Mouse (Mus musculus) liver, embryonic 14 days (tissue): ENCODE results near the gene Tepsin. TPM values are rescaled to one million over a fixed set of nuclear protein-coding genes. Genes with fewer than 3 reads are reported as not detected.

Experiments
- polyA plus RNA-seq: library from polyadenylated mRNA; depleted of rRNA; stranded (reverse); fragments of >200 nt; gene quantifications from 2 replicates; pipeline ENCODE4 v1.2.3, GENCODE M21; 2012; rRNA removed

The Tepsin gene
- 9.1 and 11.0 TPM in 2 replicates for polyA plus RNA-seq

GRCm38 (mm10) chr11:120098588-120099511, at the start of gene Tepsin, which contains the start of gene Ndufaf8:
TSS of gene Tepsin (minus strand) at chr11:120098731.
TSS of gene Ndufaf8 (plus strand) at chr11:120098928.

DNA sequence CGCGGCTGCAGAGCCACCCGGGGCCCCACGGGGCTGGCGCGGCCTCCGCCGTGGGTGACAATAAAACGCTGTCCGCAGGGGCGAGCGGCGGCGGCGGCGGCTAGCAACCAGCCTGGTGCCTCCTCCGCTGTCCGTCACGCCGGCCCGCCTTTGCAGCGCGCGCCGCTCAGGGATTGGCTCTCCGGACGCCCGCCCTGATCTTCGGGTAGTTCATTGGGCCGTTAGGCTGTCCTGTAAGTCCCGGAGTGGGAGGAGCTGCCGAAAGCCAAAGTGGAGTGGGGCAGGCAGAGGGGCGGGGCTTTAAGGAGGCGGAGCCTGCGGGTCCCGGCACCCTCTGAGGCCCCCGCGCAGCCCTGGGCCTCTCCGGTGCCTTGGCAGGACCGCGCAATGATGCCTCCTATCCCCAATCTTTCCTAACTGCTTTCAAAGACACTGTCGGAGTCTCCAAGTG, 11.8 kb downstream of the Tepsin start, which contains the start of gene Cep131:
Cep131 (minus strand) TSS at position 126 of the 451 bp plus-strand sequence.

DNA sequence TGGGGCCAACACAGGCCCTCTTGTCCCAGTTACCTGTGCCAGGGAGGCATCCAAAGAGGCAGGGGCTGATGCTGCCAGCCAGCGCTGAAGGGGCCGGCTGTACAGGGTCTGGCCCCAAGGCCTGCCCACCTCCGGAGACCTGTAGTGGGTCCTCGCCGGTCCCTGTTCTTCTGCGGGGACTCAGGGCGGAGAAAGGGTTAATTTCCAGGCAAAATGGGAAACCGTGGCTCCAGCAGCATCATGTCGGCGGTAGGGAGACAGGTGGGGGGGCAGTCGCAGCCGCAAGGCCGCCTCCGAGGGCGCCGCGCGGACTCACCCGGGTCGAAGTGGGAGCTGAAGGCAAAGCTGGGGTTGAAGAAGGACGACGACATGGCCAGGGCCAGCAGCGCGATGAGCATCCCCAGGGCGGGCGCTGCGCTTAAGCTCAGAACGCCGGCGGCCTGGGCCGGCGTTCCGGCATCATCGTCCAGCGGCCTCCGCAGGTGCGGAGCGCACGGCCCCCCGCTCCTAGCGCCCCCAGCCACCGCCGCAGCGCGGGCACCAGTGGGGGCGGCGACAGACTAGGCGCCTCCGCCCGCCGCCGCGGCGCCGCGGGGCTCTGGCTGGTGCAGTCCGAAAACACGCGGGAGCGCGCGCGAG, 51.9 kb downstream of the Tepsin start, which contains the start of gene Aatk:
Aatk (minus strand) TSS at position 615 of the 639 bp plus-strand sequence.

Other genes with a start within 250 kb of the Tepsin start
- 14.8 and 15.4 TPM in 2 replicates for gene Chmp6, start 185.3 kb downstream of the Tepsin start, polyA plus RNA-seq
- gene Baiap2, start 156.0 kb downstream of the Tepsin start, polyA plus RNA-seq, result 5.0 and 5.2 TPM in 2 replicates
- gene Aatk, start 51.6 kb downstream of the Tepsin start, polyA plus RNA-seq, result 0.38 and 0.48 TPM in 2 replicates
- 3.4 and 4.1 TPM in 2 replicates for gene Cep131, start 11.9 kb downstream of the Tepsin start, polyA plus RNA-seq
- gene Ndufaf8, start 197 bp upstream of the Tepsin start, polyA plus RNA-seq, result 19.1 and 19.6 TPM in 2 replicates
- 19.0 and 21.5 TPM in 2 replicates for gene Slc38a10, start 52.6 kb upstream of the Tepsin start, polyA plus RNA-seq
- gene Bahcc1, start 134.2 kb upstream of the Tepsin start, polyA plus RNA-seq, result 1.3 and 1.7 TPM in 2 replicates
- gene Actg1, start 249.8 kb upstream of the Tepsin start, polyA plus RNA-seq, result 238 and 303 TPM in 2 replicates